Mouse (Mus musculus) kidney, adult 2 months (tissue): ENCODE results near the gene Cmas.

ENCODE experiments used
- CTCF ChIP-seq: fragments of 200-500 bp; conservative IDR thresholded peaks from 2 replicates; pipeline ENCODE4 v1.5.1; 2011; ENCODE audit warnings: low read depth, mild to moderate bottlenecking, control low read depth, low read length, moderate library complexity, mixed read lengths; ENCODE audit not compliant: insufficient read depth, insufficient read length
- POLR2A ChIP-seq: fragments of 200-500 bp; IDR thresholded peaks from one replicate; pipeline ENCODE4 v1.6.1; 2011; ENCODE audit warnings: low read depth, low read length, control low read depth

- TF ChIP-seq CTCF (peak; percentile 39), POLR2A (no peak)
Measured at GRCm38 (mm10) chr6:142735302-142736005, 21.0 kb upstream of the Cmas start.
